ENCODE assay signal across 8 mouse cellular contexts in genomic region chr11:61408184-61409027, GRCm38 (mm10). TPM values are rescaled to one million over a fixed set of nuclear protein-coding genes. Genes with fewer than 3 reads are reported as not detected.
A peak's percentile ranks its signal among the peaks of the same experiment; 100 is the strongest.
DNase-seq lines count a peak whose midpoint lies in the region; ATAC-seq and TF ChIP-seq lines count a peak whose summit lies in the region.

No protein-coding gene starts in this region.

- peak overlapping the region; percentile 94 for H3K27ac ChIP-seq in cortical plate, adult 2 months (ENCODE audit: insufficient read depth, low read length)

- DNase-seq in adrenal gland, adult 18-20 months (ENCODE audit: low spot score in 2 of 2): peak; percentile 79 to 82
- peak; percentile 83 for DNase-seq in gastrocnemius, postnatal 25 days
- peak; percentile 41 to 84 for DNase-seq in left cerebral cortex, postnatal 25 days (ENCODE audit: low spot score in 2 of 2)
- peak; percentile 73 for DNase-seq in right cerebral cortex, postnatal 14 days
- peak; percentile 33 for DNase-seq in yolk sac, embryonic 10.5 days (ENCODE audit: low spot score)

- peak; percentile 73 for ATAC-seq in inflammation-experienced regulatory T-cells, adult 6 months
- peak; percentile 82 for ATAC-seq in megakaryocyte-erythroid progenitor cell, adult 5-6 weeks (replicated peaks; ENCODE audit: low FRiP score, low TSS enrichment, poor library complexity, severe bottlenecking)

- intact Hi-C loops in left cerebral cortex, postnatal 25 days (cut with DNase I): loop anchor here (2.0 to 5.0 kb wide), 5 partner anchors 61 to 306 kb away; partner anchors contain the start of genes B9d1 and Usp22

- no peak for TF ChIP-seq CTCF in cortical plate, adult 2 months (IDR thresholded peaks at IDR 0.05; ENCODE audit: extremely low read depth, insufficient read depth, low read length)

- no peaks in the 10 kb centered on the region for H3K4me1 ChIP-seq in cortical plate, adult 2 months (ENCODE audit: control insufficient read depth, insufficient read depth, low read length)

- H3K4me3 ChIP-seq in cortical plate, adult 2 months (ENCODE audit: insufficient read depth, low read length): peak overlapping the region; percentile 80

- TF ChIP-seq POLR2A in cortical plate, adult 2 months (IDR thresholded peaks at IDR 0.05; ENCODE audit: extremely low read depth, insufficient read depth, low read length): peak; percentile 61; the same call in 1 of the 2 replicates

RNA-seq across cellular contexts. Expression of gene Slc47a1, which starts 30.3 kb away (rescaled TPM):
- total RNA-seq in adrenal gland, adult 18-20 months (2021): 1 to 10 TPM in 1 of 2 experiments, under 1 TPM in 1; 0.70 to 1.8 TPM
- 3.8 and 6.4 TPM in 2 replicates for polyA plus RNA-seq in cortical plate, adult 2 months (2012; rRNA removed)
- 10 to 100 TPM; 16.1 to 20.7 TPM for total RNA-seq in gastrocnemius, postnatal 25 days (2021)
- not detected for polyA plus RNA-seq in inflammation-experienced regulatory T-cells, adult 6 months (2017; shearing (Covaris generic))
- 1 to 10 TPM; 1.7 to 2.6 TPM for total RNA-seq in left cerebral cortex, postnatal 25 days (2021)
- not detected in 2 replicates for total RNA-seq in megakaryocyte-erythroid progenitor cell, adult 5-6 weeks (2014; fragmentation: Nextera tagmentation)
- total RNA-seq in megakaryocyte-erythroid progenitor cell, adult 5-6 weeks (2017): not detected in 2 replicates

RNA-seq across cellular contexts. Expression of gene Rnf112, which starts 45.5 kb away (rescaled TPM):
- 1 to 10 TPM; 1.2 to 1.3 TPM for total RNA-seq in adrenal gland, adult 18-20 months (2021)
- 453 and 528 TPM in 2 replicates for polyA plus RNA-seq in cortical plate, adult 2 months (2012; rRNA removed)
- under 1 TPM; 0.21 to 0.33 TPM for total RNA-seq in gastrocnemius, postnatal 25 days (2021)
- polyA plus RNA-seq in inflammation-experienced regulatory T-cells, adult 6 months (2017; shearing (Covaris generic)): not detected
- total RNA-seq in left cerebral cortex, postnatal 25 days (2021): 100 to 1,000 TPM; 296 to 321 TPM
- not detected in 2 replicates for total RNA-seq in megakaryocyte-erythroid progenitor cell, adult 5-6 weeks (2014; fragmentation: Nextera tagmentation)
- not detected in 2 replicates for total RNA-seq in megakaryocyte-erythroid progenitor cell, adult 5-6 weeks (2017)

Comparison
In these comparisons a context has a peak if more than half of its experiments do, and no peak if none do; other contexts are left out.
1. Peak in every context shown above with its lines: DNase-seq, ATAC-seq, H3K4me3 ChIP-seq and H3K27ac ChIP-seq.
2. DNase-seq: peak in every context shown above with its lines; median percentile 83 in gastrocnemius, postnatal 25 days; 80 in adrenal gland, adult 18-20 months; 73 in right cerebral cortex, postnatal 14 days; 62 in left cerebral cortex, postnatal 25 days; 33 in yolk sac, embryonic 10.5 days.
3. RNA of gene Slc47a1, which starts 30.3 kb away (total RNA-seq): 16.1 to 20.7 TPM in gastrocnemius, postnatal 25 days; 1.7 to 2.6 TPM in left cerebral cortex, postnatal 25 days, 0.70 to 1.8 TPM in adrenal gland, adult 18-20 months and not detected in megakaryocyte-erythroid progenitor cell, adult 5-6 weeks; every median in the first group is over 4 times any median in the second.
4. RNA of gene Rnf112, which starts 45.5 kb away (total RNA-seq): 296 to 321 TPM in left cerebral cortex, postnatal 25 days; 1.2 to 1.3 TPM in adrenal gland, adult 18-20 months, 0.21 to 0.33 TPM in gastrocnemius, postnatal 25 days and not detected in megakaryocyte-erythroid progenitor cell, adult 5-6 weeks; every median in the first group is over 100 times any median in the second.